Mouse (Mus musculus) adrenal gland, adult 18-20 months (tissue): ENCODE results near the gene Coq4. TPM values are rescaled to one million over a fixed set of nuclear protein-coding genes. Genes with fewer than 3 reads are reported as not detected.
A peak's percentile ranks its signal among the peaks of the same experiment; 100 is the strongest.
"Not testable (repeated sequence)": the region's sequence is repeated elsewhere in the genome, so short reads cannot be mapped to it uniquely, and the experiment has no call there.

Source experiments
- DNase-seq, 2 experiments: peaks; one replicate each; pipeline ENCODE4 v3.0.0; 2021 to 2022; ENCODE audit warnings: low spot score in 2 of 2
- long read RNA-seq, 2 experiments: library from polyadenylated mRNA; stranded (forward); transcript quantifications; one replicate each; pipeline ENCODE4 v2.0.0; 2021
- total RNA-seq, 2 experiments: library from RNA; stranded (reverse); gene quantifications; 1 replicate in 1 of 2; 2 replicates in 1 of 2; pipeline ENCODE4 v1.2.3; 2021

Gene Coq4
- total RNA-seq: 10 to 100 TPM; 21.0 to 23.4 TPM
- long read RNA-seq, experiment 1, transcript Coq4-201 (7 exons, 1,991 nt): major isoform, 9 of 10 reads
- long read RNA-seq, experiment 1, partial matches to known transcripts: 0 of 10 reads
- long read RNA-seq, experiment 1, other reads (novel, unspliced or antisense): 1 of 10 reads
- long read RNA-seq, experiment 2, transcript Coq4-201 (7 exons, 1,991 nt): major isoform, 19 of 30 reads
- long read RNA-seq, experiment 2, partial matches to known transcripts: 5 of 30 reads
- long read RNA-seq, experiment 2, other reads (novel, unspliced or antisense): 6 of 30 reads

DNA sequence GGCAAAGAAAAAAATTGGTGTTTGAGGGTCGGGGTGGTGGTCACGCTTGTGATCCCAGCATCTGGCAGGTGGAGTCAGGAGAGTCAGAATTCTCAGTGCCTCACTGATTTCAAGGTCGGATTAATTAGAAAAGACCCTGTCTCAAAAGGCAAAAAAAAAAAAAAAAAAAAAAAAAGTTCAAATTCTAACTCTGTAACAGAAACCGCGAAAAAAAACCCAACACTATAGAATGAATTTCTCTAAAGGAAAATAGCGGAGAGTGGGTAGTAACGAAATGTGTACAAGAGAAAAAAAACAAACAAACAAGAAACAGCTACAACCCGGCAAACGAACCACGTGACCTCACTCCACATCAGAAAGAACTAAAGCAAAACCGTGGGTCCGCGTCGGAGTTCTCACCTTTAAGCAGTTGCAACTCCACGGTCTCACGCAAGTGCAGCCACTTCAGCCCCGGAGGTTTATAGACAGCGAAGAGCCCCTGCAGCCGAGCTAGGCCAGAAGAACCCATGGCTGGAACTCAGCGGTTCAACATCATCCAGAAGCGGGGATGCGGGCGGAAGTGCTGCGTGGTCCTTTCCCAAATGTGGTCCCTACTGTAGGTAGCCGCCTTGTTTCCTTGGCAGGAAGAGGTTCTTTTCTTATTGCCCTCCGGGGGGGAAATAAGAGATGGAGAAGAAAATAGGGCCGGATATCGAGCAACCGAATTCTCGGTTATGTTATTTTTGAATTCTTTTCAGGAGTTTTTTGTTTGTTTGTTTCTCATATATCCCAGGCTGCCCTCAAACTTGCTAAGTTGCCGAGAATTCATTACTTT, at the start of gene Coq4:
Gene Coq4 (plus strand): TSS at position 390 of the 814 bp plus-strand sequence.
- peak; percentile 75 to 79 for DNase-seq

GRCm38 (mm10) chr2:29738799-29739198, 48.5 kb upstream of the Coq4 start:
- no peak for DNase-seq

DNA sequence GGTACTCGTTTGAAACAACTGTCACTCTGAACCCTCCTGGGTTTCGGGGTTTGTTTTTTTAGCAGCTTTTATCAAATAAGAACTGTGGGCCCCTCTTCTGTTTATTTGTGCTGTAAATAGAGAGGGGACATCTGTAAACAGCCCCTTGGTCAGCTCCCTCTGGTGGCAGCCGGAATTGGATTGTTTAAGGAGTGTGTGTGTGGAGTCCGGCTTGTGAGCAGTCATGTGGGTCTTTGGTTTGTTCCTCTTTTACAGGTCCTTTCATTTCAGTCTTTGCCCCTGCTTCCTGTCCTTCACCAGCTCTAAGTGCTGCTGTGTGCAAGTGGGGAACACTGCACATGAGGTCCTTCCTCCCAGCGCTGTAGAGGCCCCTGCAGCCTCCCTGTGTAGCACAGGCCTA, 47.9 kb upstream of the Coq4 start:
- DNase-seq: no peak

DNA sequence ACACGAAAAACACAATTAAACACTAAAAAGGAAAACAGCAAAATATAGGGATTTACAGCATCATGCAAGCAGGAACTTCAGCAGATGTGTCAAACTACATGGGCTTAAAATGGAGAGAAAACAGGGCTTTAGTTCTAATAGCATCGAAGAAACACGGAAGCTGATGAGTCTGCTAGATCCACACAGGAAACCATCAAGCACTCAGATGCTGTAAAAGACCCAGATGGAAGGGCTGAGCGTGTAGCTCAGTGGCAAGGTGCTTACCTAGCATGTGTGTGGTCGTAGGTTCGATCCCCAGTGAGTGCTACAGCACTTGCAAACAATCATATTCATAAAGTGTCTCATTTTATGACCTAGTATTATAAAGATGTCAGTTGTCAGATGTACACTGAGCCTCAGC, 46.1 kb upstream of the Coq4 start:
- DNase-seq: no peak

GRCm38 (mm10) chr2:29744256-29744655, 43.0 kb upstream of the Coq4 start:
- no peak for DNase-seq

DNA sequence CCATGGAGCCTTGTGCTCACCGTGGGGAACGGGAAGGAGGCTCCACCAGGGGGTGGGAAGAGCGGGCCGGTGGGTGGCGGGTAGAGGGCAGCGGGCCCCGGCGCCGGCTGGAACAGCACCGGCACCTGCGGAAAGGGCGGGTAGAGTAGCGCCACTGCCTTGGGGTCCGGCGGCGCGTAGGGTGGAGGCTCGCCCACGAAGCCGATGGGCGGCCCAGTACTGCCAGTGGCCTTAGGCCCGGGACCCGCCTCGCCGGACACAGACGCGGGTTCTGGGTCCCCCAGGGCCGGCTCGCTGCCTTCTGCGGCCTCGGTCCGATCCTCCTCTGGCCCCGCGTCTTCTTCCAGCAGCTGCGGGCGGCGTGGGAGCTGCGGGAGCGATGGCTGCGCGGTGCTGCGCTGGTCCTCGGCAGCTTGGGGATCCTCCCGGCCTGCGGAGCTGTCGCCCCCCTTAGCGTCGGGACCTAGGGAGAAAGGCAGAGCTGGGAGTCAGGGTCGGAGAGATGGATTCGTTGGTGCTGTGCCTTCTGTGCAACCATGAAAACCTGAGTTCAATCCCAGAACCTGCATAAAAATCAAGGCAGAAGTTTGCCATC, 40.0 kb upstream of the Coq4 start:
- no peak for DNase-seq

DNA sequence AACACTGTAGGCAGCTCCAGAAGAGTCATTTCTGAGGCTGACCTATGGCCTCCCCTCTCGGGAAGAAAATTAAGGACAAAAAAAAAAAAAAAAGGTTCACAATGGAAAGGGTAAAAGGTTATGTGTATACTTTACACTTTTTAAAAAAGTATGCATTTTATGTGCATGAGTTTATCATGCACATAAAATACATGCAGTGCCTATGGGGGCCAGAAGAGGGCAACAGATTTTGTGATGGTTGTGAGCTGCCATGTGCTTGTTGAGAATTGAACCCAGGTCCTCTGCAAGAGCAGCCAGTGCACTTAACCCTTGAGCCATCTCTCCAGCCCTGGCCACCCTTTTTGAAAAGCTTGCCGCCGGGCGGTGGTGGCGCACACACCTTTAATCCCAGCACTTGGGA, 39.4 kb upstream of the Coq4 start:
- no peak for DNase-seq

DNA sequence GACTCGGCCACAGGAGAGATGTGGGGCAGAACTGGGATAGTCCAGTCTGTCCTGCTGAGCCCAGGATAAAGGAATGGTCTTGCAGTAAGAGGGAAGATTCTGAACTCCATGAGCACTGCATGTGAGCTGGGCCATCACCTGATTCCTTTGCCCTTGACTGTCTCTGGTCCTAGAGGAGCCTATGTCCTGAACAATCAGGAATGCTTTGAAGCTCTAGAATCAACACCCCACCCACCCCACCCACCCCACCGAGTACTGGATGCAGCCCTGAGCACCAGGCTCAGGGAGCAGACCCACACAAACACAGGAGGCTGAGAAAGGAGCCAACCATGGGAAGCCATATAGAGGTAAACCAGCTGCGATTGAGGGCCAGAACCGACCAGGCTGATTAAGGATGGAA, 38.8 kb upstream of the Coq4 start:
- DNase-seq: no peak

DNA sequence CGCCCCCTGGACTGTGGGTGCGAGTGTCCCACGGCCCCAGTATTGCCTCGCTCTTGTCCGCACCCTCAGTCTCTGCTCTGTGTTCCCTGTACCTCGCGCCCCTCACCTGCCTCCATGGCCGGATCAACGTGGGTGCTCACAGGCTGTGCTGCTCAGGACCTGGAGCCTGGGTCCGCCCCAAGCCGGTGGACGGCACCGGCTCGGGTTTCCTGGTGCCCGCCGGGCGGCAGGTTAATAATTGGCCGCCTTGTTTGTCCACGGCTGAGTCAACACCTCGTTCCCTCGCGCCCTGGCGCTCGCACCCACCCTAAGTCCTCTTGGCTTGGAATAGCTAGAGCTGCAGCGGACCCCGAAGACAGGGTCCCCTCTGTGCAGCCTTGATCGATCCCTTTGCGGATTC, 35.8 kb upstream of the Coq4 start, which contains the start of gene Gm13420:
Gene Gm13420 (minus strand): TSS at position 189 of the 400 bp plus-strand sequence.
- no peak for DNase-seq

- DNase-seq: no peak
These were observed 34.9 kb upstream of the Coq4 start for GRCm38 (mm10) chr2:29752397-29752796.

GRCm38 (mm10) chr2:29755693-29756092, 31.6 kb upstream of the Coq4 start:
- DNase-seq: no peak

- DNase-seq: peak; percentile 73 to 74
These were observed 22.5 kb upstream of the Coq4 start for GRCm38 (mm10) chr2:29764831-29765230.

- no peak for DNase-seq
These were observed 19.1 kb upstream of the Coq4 start for GRCm38 (mm10) chr2:29767976-29768709.

DNA sequence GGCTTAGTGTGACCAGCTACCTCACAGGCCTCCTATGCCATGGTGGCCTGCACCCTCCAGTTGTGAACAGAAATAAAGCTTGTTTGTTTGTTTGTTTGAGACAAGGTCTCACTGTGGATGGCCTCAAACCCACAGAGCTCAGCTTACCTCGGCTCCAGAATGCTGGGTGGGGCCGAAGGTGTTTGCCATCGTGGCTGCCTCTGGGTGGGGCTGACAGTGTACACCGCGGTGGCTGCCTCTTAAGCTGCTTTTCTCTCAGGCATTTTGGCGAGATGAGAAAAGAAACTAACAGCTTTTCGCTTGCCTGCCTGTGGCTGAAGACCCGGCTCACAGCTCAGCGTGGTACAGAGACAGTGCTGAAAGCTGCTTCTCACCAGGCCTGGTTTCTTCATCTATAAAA, 18.4 kb upstream of the Coq4 start:
- no peak for DNase-seq

GRCm38 (mm10) chr2:29770162-29770561, 17.1 kb upstream of the Coq4 start:
- DNase-seq: no peak

DNA sequence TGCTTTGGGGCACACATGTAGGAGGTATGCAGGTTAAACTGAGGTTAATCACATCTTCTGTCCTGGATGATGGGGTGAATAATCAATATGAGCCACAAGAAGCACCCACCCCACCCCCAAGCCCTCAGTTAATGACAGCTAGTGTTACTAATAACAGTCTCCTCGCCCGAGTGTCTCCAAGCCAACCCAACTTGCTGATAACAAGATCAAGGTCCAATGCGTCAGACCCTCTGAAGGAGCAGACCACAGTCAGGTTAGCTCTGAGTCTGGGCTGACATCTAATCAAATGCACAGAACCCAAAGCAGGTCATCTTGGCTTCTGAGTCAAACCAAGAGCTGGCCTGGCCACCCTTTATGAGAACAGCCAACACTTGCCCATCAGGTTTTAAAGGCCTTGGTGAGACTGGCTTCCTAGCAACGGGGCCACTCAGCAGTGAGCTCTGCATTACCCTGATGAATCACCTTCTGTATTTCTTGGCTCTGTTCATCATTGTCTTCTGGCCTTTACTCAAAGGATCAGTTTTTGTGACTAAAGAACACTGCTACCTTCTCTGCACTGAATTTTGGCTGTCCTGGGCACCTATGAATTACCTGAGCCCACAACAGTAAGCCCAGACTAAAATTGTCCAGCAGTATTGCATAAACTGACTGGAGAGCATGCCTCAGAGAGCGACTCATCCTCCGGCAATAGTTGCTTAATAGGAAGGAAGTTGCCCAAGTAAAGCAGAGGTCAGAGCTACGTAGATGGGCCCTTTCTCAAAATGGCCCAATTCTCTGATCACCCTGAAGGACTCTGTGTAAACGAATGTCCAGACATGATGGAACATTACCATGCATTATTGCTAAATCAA, 15.5 kb upstream of the Coq4 start:
- peak in 1 of 2 experiments; percentile 30 for DNase-seq

DNA sequence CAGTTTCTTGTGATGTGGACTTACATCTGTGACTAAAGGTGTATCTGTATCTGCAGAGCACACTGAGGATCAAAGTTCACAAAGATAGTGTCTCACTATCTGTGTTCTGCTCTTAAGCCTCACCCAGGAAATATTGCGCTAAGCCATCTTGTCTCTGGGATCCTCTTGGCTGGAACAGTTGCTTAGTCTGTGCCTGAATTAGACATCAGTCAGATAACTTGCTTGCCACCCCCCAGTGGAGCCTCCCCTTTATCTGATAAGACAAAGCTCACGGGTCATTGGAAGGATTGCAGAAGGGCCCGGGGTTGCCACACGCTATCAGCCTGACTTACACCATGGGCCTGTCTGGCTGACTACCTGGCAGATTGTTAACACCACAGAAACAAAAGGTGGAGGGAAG, 14.0 kb upstream of the Coq4 start:
- no peak for DNase-seq

GRCm38 (mm10) chr2:29781256-29781655, 6.0 kb upstream of the Coq4 start:
- not testable (repeated sequence) for DNase-seq

DNA sequence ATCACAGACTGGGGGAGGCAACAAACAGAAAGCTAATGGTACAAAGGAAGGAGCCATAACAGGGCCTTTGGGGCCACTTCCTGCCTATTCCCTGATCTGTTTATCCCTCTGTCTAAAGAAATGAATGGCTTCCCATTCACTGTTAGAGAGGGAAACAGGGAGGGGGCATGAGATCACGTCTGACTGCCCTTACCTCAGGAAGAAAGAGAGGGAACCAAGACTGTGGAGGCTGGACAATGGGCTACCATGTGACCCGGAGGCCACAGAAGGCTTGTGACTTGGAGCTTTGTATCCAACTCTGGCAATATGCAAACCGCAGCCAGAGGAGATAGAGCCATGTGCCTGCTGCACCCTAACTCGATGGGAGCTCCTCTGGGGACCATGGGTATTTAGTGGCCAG, 3.0 kb upstream of the Coq4 start:
- DNase-seq: no peak

DNA sequence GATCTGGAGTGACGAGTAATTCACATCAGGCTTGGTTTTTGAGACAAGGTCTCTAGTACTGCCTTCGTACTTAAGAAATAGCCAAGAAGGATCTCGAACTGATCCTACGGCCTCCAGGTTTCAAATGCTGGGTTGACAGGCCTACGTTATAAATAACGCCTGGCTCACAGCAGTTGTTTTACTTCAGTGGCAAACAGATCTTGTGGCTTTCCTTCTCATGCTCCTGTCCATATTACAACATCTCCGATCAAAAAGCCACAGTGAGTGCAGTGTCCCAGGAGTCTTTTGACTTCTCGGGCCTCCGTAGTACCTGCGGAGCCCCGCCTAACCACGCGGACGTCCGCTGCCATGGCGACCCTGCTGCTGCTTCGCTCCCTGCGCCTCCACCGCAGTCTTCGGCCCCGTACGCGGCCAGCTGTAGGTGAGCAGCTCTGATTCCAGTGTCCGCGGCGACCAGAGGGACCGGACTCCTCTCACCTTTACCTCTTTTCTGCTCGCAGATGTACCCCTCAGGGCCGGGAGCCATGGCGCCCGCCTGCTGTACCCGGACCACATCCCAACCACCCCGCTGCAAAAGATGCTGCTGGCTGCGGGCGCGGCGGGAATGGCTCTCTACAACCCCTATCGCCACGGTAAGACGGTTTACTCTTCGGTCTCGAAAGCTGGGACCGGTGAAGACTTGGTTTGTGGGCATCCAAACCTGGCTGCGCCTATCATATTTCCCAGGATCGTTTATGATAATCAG, 816 bp downstream of the Coq4 start, which contains the start of gene Trub2:
Gene Trub2 (minus strand): TSS at position 566 of the 745 bp plus-strand sequence.
- DNase-seq: peak; percentile 78 to 82
